Mouse (Mus musculus) forebrain, embryonic 16.5 days (tissue): Measurements from ENCODE around the gene Abi3bp. TPM values are rescaled to one million over a fixed set of nuclear protein-coding genes. Genes with fewer than 3 reads are reported as not detected.

Experiments used
- ATAC-seq: fragments of 200-750 bp; cut with Nextera tagmentation; 2 replicates; pipeline ENCODE4 v1.8.0; 2017; ENCODE audit warnings: mild to moderate bottlenecking, moderate library complexity
- H3K27ac ChIP-seq: fragments of 300-500 bp; sonication (generic); 2 replicates; pipeline ENCODE4 v1.5.1; 2014; ENCODE audit warnings: low read length, control low read depth
- H3K27me3 ChIP-seq: fragments of 300-500 bp; sonication (generic); replicated peaks from 2 replicates; pipeline ENCODE4 v1.6.1; 2014; ENCODE audit warnings: low read length; ENCODE audit not compliant: control insufficient read depth, insufficient read depth
- H3K36me3 ChIP-seq: fragments of 300-500 bp; sonication (generic); 2 replicates; pipeline ENCODE4 v1.6.1; 2014; ENCODE audit not compliant: control insufficient read depth, insufficient read depth
- H3K4me1 ChIP-seq: fragments of 300-500 bp; sonication (generic); replicated peaks from 2 replicates; pipeline ENCODE4 v1.6.1; 2014; ENCODE audit warnings: low read length; ENCODE audit not compliant: control insufficient read depth, insufficient read depth
- H3K4me2 ChIP-seq: fragments of 300-500 bp; sonication (generic); 2 replicates; pipeline ENCODE4 v1.6.1; 2014; ENCODE audit warnings: mild to moderate bottlenecking, low read length, control low read depth
- H3K4me3 ChIP-seq: fragments of 300-500 bp; sonication (generic); replicated peaks from 2 replicates; pipeline ENCODE4 v1.5.1; 2014; ENCODE audit warnings: mild to moderate bottlenecking, low read length, control low read depth
- H3K9ac ChIP-seq: fragments of 300-500 bp; sonication (generic); replicated peaks from 2 replicates; pipeline ENCODE4 v1.6.1; 2014; ENCODE audit warnings: low read depth, low read length, control low read depth
- H3K9me3 ChIP-seq: fragments of 300-500 bp; sonication (generic); 2 replicates; pipeline ENCODE4 v1.6.1; 2016; ENCODE audit warnings: low read length; ENCODE audit not compliant: control insufficient read depth
- WGBS: fragments of 180-500 bp; shearing (Covaris S2); extraction: QIAGEN DNeasy Blood & Tissue Kit; methylation state at CpG from one replicate; pipeline ENCODE4 v1.1.7; 2014; 5-methylcytosine and 5-hydroxymethylcytosine counted together
- polyA plus RNA-seq: library from polyadenylated mRNA; unstranded; fragments of >200 nt; fragmentation: Nextera tagmentation; extraction: Ambion mirVana; gene quantifications from 2 replicates; pipeline ENCODE4 v1.2.1, GENCODE M21; 2015

Gene Abi3bp
- 0.14 and 0.53 TPM in 2 replicates for polyA plus RNA-seq

GRCm38 (mm10) chr16:56477677-56478574, at the start of gene Abi3bp:
Abi3bp (plus strand) TSS chr16:56477878.
- H3K9me3 ChIP-seq, result no peaks in the 10 kb centered on the region
- H3K4me3 ChIP-seq, result no peak within 1 kb of the TSS
- H3K27ac ChIP-seq, result no peak within 1 kb of the TSS
- ATAC-seq, result no peak
- H3K27me3 ChIP-seq, result no peaks in the 10 kb centered on the region
- H3K4me2 ChIP-seq, result no peak within 1 kb of the TSS; the same call in 1 of the 2 replicates
- no peaks in the 10 kb centered on the region for H3K4me1 ChIP-seq
- no peaks in the 10 kb centered on the region for H3K36me3 ChIP-seq
- 60% methylated on average over 11 of the region's 11 CpGs for WGBS
- no peak within 1 kb of the TSS for H3K9ac ChIP-seq

GRCm38 (mm10) chr16:56435293-56436185, 42.1 kb upstream of the Abi3bp start:
- H3K36me3 ChIP-seq, result no peaks in the 10 kb centered on the region
- 81% methylated on average over 4 of the region's 4 CpGs for WGBS
- H3K27me3 ChIP-seq, result no peaks in the 10 kb centered on the region
- ATAC-seq, result no peak
- no peak overlapping the region for H3K9ac ChIP-seq
- no peaks in the 10 kb centered on the region for H3K4me1 ChIP-seq
- H3K4me3 ChIP-seq, result no peak overlapping the region
- H3K9me3 ChIP-seq, result no peaks in the 10 kb centered on the region
- no peak overlapping the region for H3K27ac ChIP-seq
- no peak overlapping the region for H3K4me2 ChIP-seq

- H3K4me3 ChIP-seq, result no peak overlapping the region
- H3K4me1 ChIP-seq, result no peaks in the 10 kb centered on the region
- no peak overlapping the region for H3K4me2 ChIP-seq
- H3K9ac ChIP-seq, result no peak overlapping the region
- H3K27ac ChIP-seq, result no peak overlapping the region
- no peaks in the 10 kb centered on the region for H3K36me3 ChIP-seq
- 74% methylated on average over 4 of the region's 4 CpGs for WGBS
- H3K27me3 ChIP-seq, result no peaks in the 10 kb centered on the region
- H3K9me3 ChIP-seq, result no peaks in the 10 kb centered on the region
- no peak for ATAC-seq
Observed at GRCm38 (mm10) chr16:56440243-56440642, 37.4 kb upstream of the Abi3bp start.

DNA sequence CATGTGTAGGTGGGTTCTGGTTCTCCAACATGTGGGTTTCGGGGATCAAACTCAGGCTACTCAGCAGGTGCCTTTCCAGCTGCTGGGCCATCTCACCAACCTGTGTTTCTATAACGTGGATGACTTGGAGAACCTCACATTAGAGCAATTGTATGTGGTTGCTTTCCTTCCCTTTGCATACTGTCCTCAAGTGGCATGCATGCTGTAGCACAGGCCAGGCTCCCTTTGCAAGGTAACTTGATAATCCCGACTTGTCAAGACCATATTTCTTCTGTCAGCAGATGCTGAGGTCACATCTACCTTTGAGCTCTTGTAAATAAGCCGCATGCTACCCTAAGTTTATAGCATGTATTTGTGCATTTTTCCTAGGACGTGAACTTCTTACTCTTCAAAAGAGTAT, 36.6 kb upstream of the Abi3bp start:
- no peak for ATAC-seq
- no peak overlapping the region for H3K4me2 ChIP-seq
- WGBS, result 87% methylated on average over 5 of the region's 5 CpGs
- no peak overlapping the region for H3K27ac ChIP-seq
- H3K36me3 ChIP-seq, result no peaks in the 10 kb centered on the region
- H3K4me1 ChIP-seq, result no peaks in the 10 kb centered on the region
- no peak overlapping the region for H3K4me3 ChIP-seq
- H3K9me3 ChIP-seq, result no peaks in the 10 kb centered on the region
- no peak overlapping the region for H3K9ac ChIP-seq
- no peaks in the 10 kb centered on the region for H3K27me3 ChIP-seq

DNA sequence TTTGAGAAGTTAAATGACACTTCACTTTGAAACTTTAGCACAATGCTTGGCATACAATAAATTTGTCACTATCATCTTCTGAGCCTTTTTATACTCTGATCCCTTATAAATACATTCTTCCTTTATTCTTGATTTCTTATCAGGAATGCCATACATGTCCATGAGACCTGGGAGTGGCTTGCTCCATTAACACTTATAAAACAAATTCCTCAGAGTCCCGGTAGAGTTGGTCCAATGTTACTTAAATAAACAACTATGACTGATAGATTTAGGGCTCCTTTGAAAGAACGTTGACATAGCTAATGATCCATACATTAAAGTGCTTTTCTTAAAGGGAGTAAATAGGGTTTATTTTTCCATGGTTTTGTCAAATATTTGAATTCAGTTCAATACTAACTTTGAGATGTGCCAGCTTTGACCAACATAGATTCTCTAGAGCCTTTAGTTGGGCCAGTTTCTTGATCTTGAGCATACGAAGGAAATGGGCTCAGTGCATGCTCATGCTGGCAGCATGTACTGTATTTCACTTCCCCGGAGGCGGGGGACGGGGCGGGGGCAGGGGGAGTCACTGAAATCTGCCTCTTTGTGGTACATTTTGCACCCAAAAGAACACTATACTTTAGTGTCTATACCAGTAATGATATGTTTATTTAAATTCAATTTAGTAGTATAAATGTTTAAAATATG, 35.9 kb upstream of the Abi3bp start:
- ATAC-seq, result no peak
- Histone ChIP-seq H3K27me3 (no peaks in the 10 kb centered on the region), H3K4me3 (no peak overlapping the region), H3K4me1 (no peaks in the 10 kb centered on the region), H3K9ac (no peak overlapping the region), H3K36me3 (no peaks in the 10 kb centered on the region), H3K27ac (no peak overlapping the region), H3K9me3 (no peaks in the 10 kb centered on the region), H3K4me2 (no peak overlapping the region)
- WGBS, result 84% methylated on average over 7 of the region's 7 CpGs

GRCm38 (mm10) chr16:56451482-56451881, 26.2 kb upstream of the Abi3bp start:
- Histone ChIP-seq H3K4me2 (no peak overlapping the region), H3K4me1 (no peaks in the 10 kb centered on the region), H3K4me3 (no peak overlapping the region), H3K9me3 (0 out of 2 replicates have a peak, but pooled peaks cover 2% of the 10 kb centered on the region), H3K27me3 (no peaks in the 10 kb centered on the region), H3K27ac (no peak overlapping the region), H3K9ac (no peak overlapping the region), H3K36me3 (no peaks in the 10 kb centered on the region)
- no peak for ATAC-seq
- WGBS, result 87% methylated on average over 2 of the region's 2 CpGs

GRCm38 (mm10) chr16:56451923-56452322, 25.8 kb upstream of the Abi3bp start:
- ATAC-seq, result no peak
- H3K4me1 ChIP-seq, result no peaks in the 10 kb centered on the region
- H3K4me2 ChIP-seq, result no peak overlapping the region
- no peak overlapping the region for H3K9ac ChIP-seq
- H3K36me3 ChIP-seq, result no peaks in the 10 kb centered on the region
- no peak overlapping the region for H3K4me3 ChIP-seq
- 91% methylated on average over 1 of the region's 1 CpGs for WGBS
- H3K27me3 ChIP-seq, result no peaks in the 10 kb centered on the region
- no peak overlapping the region for H3K27ac ChIP-seq
- 0 out of 2 replicates have a peak, but pooled peaks cover 2% of the 10 kb centered on the region for H3K9me3 ChIP-seq

GRCm38 (mm10) chr16:56458052-56458754, 19.5 kb upstream of the Abi3bp start:
- Histone ChIP-seq H3K4me1 (no peaks in the 10 kb centered on the region), H3K36me3 (no peaks in the 10 kb centered on the region), H3K27ac (no peak overlapping the region), H3K27me3 (no peaks in the 10 kb centered on the region), H3K9ac (no peak overlapping the region), H3K9me3 (no peaks in the 10 kb centered on the region), H3K4me3 (no peak overlapping the region), H3K4me2 (no peak overlapping the region)
- no peak for ATAC-seq
- WGBS, result 71% methylated on average over 8 of the region's 8 CpGs
